Mouse (Mus musculus): Measurements from ENCODE around the gene Cdca8.

GRCm38 (mm10) chr4:124988382-124988781, 49.3 kb upstream of the Cdca8 start:
- TF ChIP-seq CTCF (IDR thresholded peaks at IDR 0.05; ENCODE audit: low read depth, low read length) (no peak), POLR2A (IDR thresholded peaks at IDR 0.05; ENCODE audit: borderline replicate concordance, low read depth, low read length) (no peak)

All from bone marrow macrophage, adult 2 months (primary cell).